Mouse (Mus musculus) lung, postnatal 0 days (tissue): ENCODE results near the gene Fam120b.

Source experiments
- CTCF ChIP-seq: IDR thresholded peaks from 2 replicates; pipeline ENCODE4 v1.5.1; 2016; ENCODE audit warnings: antibody characterized with exemption, mild to moderate bottlenecking
- EP300 ChIP-seq: IDR thresholded peaks from 2 replicates; pipeline ENCODE4 v1.6.1; 2016; ENCODE audit warnings: antibody characterized with exemption, mild to moderate bottlenecking, control low read depth

DNA sequence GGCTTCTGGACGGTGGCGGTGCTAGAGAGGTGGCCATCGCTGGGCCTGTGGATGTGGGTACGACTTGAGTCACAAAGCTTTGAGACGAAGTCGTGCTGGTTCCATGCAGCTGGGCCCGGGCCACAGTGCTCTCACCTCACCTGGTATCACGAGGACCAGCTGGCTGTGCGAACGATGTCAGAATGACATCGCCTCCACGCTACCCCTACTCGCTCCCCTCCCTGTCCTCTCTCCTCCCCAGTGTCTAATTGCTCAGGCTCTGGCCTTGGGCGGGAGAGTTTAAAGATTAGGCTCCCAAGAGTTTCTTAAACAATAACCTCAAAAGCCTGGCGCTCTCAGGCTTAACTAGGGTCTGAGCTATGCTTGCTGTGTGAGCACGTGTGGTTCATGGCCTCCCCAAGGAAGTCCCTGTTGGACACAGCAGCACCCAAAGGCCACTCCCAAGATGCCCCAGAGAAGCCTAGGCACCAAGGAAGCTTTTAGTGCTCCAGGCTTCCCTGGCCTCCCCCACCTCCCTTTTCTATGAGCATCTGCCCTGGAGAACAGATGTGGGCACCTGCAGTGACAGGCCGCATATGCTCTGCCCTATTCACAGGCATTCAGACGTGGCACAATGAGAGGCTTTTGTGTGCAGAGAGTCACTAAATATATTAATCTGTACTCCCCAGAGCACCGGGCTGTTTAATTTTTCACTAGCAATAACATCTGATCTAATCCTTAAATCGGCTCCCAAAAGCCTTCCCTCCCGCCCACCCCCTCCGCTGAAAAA, 14.7 kb upstream of the Fam120b start:
- no peak for TF ChIP-seq EP300
- no peak for TF ChIP-seq CTCF
